Mouse (Mus musculus): ENCODE results near the gene Flywch2. TPM values are rescaled to one million over a fixed set of nuclear protein-coding genes. Genes with fewer than 3 reads are reported as not detected.

The Flywch2 gene
- polyA plus RNA-seq, 1 experiment from 2014 or later: 27.0 TPM

GRCm38 (mm10) chr17:23770896-23771283, 15.0 kb downstream of the Flywch2 start:
- Histone ChIP-seq H3K27me3 (replicated peaks; ENCODE audit: control insufficient read depth, insufficient read depth, low read length) (no peaks in the 10 kb centered on the region), H3K4me2 (ENCODE audit: low read depth, low read length) (peak overlapping the region; percentile 69), H3K9me3 (ENCODE audit: control insufficient read depth, low read length) (no peaks in the 10 kb centered on the region), H3K4me3 (ENCODE audit: low read depth, low read length) (peak overlapping the region; percentile 89), H3K4me1 (ENCODE audit: control insufficient read depth, insufficient read depth, low read length) (peaks cover 10% of the 10 kb centered on the region; the same call in 1 of the 2 replicates), H3K36me3 (ENCODE audit: control insufficient read depth, insufficient read depth, low read length) (no peaks in the 10 kb centered on the region), H3K27ac (replicated peaks; ENCODE audit: low read depth, low read length) (peak overlapping the region; percentile 83), H3K9ac (ENCODE audit: low read depth, low read length) (peak overlapping the region; percentile 97)
- 1% methylated on average over 19 of the region's 19 CpGs for WGBS
- DNase-seq (ENCODE audit: low spot score) (no peak), ATAC-seq (ENCODE audit: low read depth) (peak; percentile 11)

GRCm38 (mm10) chr17:23770493-23770892, 15.4 kb downstream of the Flywch2 start:
- Histone ChIP-seq H3K4me2 (ENCODE audit: low read depth, low read length) (peak overlapping the region; percentile 69), H3K27ac (replicated peaks; ENCODE audit: low read depth, low read length) (peak overlapping the region; percentile 83; the same call in 1 of the 2 replicates), H3K36me3 (ENCODE audit: control insufficient read depth, insufficient read depth, low read length) (no peaks in the 10 kb centered on the region), H3K4me3 (ENCODE audit: low read depth, low read length) (peak overlapping the region; percentile 89), H3K4me1 (ENCODE audit: control insufficient read depth, insufficient read depth, low read length) (peaks cover 10% of the 10 kb centered on the region; the same call in 1 of the 2 replicates), H3K27me3 (replicated peaks; ENCODE audit: control insufficient read depth, insufficient read depth, low read length) (no peaks in the 10 kb centered on the region), H3K9me3 (ENCODE audit: control insufficient read depth, low read length) (no peaks in the 10 kb centered on the region), H3K9ac (ENCODE audit: low read depth, low read length) (peak overlapping the region; percentile 97)
- DNase-seq (ENCODE audit: low spot score) (no peak), ATAC-seq (ENCODE audit: low read depth) (no peak)
- WGBS: 14% methylated on average over 2 of the region's 2 CpGs

- H3K36me3 ChIP-seq (ENCODE audit: control insufficient read depth, insufficient read depth, low read length): peaks cover 52% of the 10 kb centered on the region
- DNase-seq (ENCODE audit: low spot score) (no peak), ATAC-seq (ENCODE audit: low read depth) (no peak)
- H3K4me2 ChIP-seq (ENCODE audit: low read depth, low read length): no peak overlapping the region
- WGBS: 90% methylated on average over 8 of the region's 11 CpGs
- H3K27me3 ChIP-seq (replicated peaks; ENCODE audit: control insufficient read depth, insufficient read depth, low read length): no peaks in the 10 kb centered on the region
- no peaks in the 10 kb centered on the region for H3K9me3 ChIP-seq (ENCODE audit: control insufficient read depth, low read length)
- H3K4me3 ChIP-seq (ENCODE audit: low read depth, low read length): no peak overlapping the region
- no peaks in the 10 kb centered on the region for H3K4me1 ChIP-seq (ENCODE audit: control insufficient read depth, insufficient read depth, low read length)
- no peak overlapping the region for H3K9ac ChIP-seq (ENCODE audit: low read depth, low read length)
- no peak overlapping the region for H3K27ac ChIP-seq (replicated peaks; ENCODE audit: low read depth, low read length)
These were observed 22.9 kb downstream of the Flywch2 start for GRCm38 (mm10) chr17:23762976-23763375.

GRCm38 (mm10) chr17:23761155-23761554, 24.7 kb downstream of the Flywch2 start:
- ATAC-seq (ENCODE audit: low read depth): no peak
- Histone ChIP-seq H3K27me3 (replicated peaks; ENCODE audit: control insufficient read depth, insufficient read depth, low read length) (no peaks in the 10 kb centered on the region), H3K9ac (ENCODE audit: low read depth, low read length) (no peak overlapping the region), H3K9me3 (ENCODE audit: control insufficient read depth, low read length) (no peaks in the 10 kb centered on the region), H3K4me1 (ENCODE audit: control insufficient read depth, insufficient read depth, low read length) (no peaks in the 10 kb centered on the region), H3K4me2 (ENCODE audit: low read depth, low read length) (no peak overlapping the region), H3K36me3 (ENCODE audit: control insufficient read depth, insufficient read depth, low read length) (peaks cover 71% of the 10 kb centered on the region), H3K4me3 (ENCODE audit: low read depth, low read length) (no peak overlapping the region), H3K27ac (replicated peaks; ENCODE audit: low read depth, low read length) (no peak overlapping the region)
- no peak for DNase-seq (ENCODE audit: low spot score)
- WGBS: 94% methylated on average over 3 of the region's 3 CpGs

- H3K9ac ChIP-seq (ENCODE audit: low read depth, low read length): no peak overlapping the region
- no peak overlapping the region for H3K27ac ChIP-seq (replicated peaks; ENCODE audit: low read depth, low read length)
- H3K9me3 ChIP-seq (ENCODE audit: control insufficient read depth, low read length): no peaks in the 10 kb centered on the region
- no peak for DNase-seq (ENCODE audit: low spot score)
- peaks cover 80% of the 10 kb centered on the region for H3K36me3 ChIP-seq (ENCODE audit: control insufficient read depth, insufficient read depth, low read length)
- H3K27me3 ChIP-seq (replicated peaks; ENCODE audit: control insufficient read depth, insufficient read depth, low read length): no peaks in the 10 kb centered on the region
- H3K4me1 ChIP-seq (ENCODE audit: control insufficient read depth, insufficient read depth, low read length): no peaks in the 10 kb centered on the region
- no peak for ATAC-seq (ENCODE audit: low read depth)
- H3K4me2 ChIP-seq (ENCODE audit: low read depth, low read length): no peak overlapping the region
- H3K4me3 ChIP-seq (ENCODE audit: low read depth, low read length): no peak overlapping the region
- 89% methylated on average over 9 of the region's 9 CpGs for WGBS
These were observed 25.6 kb downstream of the Flywch2 start for GRCm38 (mm10) chr17:23760231-23760630.

- Histone ChIP-seq H3K4me1 (ENCODE audit: control insufficient read depth, insufficient read depth, low read length) (no peaks in the 10 kb centered on the region), H3K4me3 (ENCODE audit: low read depth, low read length) (no peak overlapping the region), H3K4me2 (ENCODE audit: low read depth, low read length) (no peak overlapping the region), H3K9me3 (ENCODE audit: control insufficient read depth, low read length) (no peaks in the 10 kb centered on the region), H3K36me3 (ENCODE audit: control insufficient read depth, insufficient read depth, low read length) (peaks cover 89% of the 10 kb centered on the region), H3K9ac (ENCODE audit: low read depth, low read length) (no peak overlapping the region), H3K27me3 (replicated peaks; ENCODE audit: control insufficient read depth, insufficient read depth, low read length) (no peaks in the 10 kb centered on the region), H3K27ac (replicated peaks; ENCODE audit: low read depth, low read length) (no peak overlapping the region)
- WGBS: 80% methylated on average over 8 of the region's 8 CpGs
- DNase-seq (ENCODE audit: low spot score) (no peak), ATAC-seq (ENCODE audit: low read depth) (no peak)
These were observed 27.1 kb downstream of the Flywch2 start for GRCm38 (mm10) chr17:23758801-23759200.

GRCm38 (mm10) chr17:23757581-23757980, 28.3 kb downstream of the Flywch2 start:
- 93% methylated on average over 9 of the region's 9 CpGs for WGBS
- no peak for DNase-seq (ENCODE audit: low spot score)
- H3K27me3 ChIP-seq (replicated peaks; ENCODE audit: control insufficient read depth, insufficient read depth, low read length): no peaks in the 10 kb centered on the region
- no peaks in the 10 kb centered on the region for H3K4me1 ChIP-seq (ENCODE audit: control insufficient read depth, insufficient read depth, low read length)
- no peak overlapping the region for H3K4me3 ChIP-seq (ENCODE audit: low read depth, low read length)
- H3K9ac ChIP-seq (ENCODE audit: low read depth, low read length): no peak overlapping the region
- ATAC-seq (ENCODE audit: low read depth): no peak
- H3K4me2 ChIP-seq (ENCODE audit: low read depth, low read length): no peak overlapping the region
- no peak overlapping the region for H3K27ac ChIP-seq (replicated peaks; ENCODE audit: low read depth, low read length)
- H3K36me3 ChIP-seq (ENCODE audit: control insufficient read depth, insufficient read depth, low read length): peaks cover 93% of the 10 kb centered on the region
- H3K9me3 ChIP-seq (ENCODE audit: control insufficient read depth, low read length): no peaks in the 10 kb centered on the region

- Histone ChIP-seq H3K36me3 (ENCODE audit: control insufficient read depth, insufficient read depth, low read length) (peaks cover 89% of the 10 kb centered on the region), H3K4me2 (ENCODE audit: low read depth, low read length) (no peak overlapping the region)
- ATAC-seq (ENCODE audit: low read depth): no peak
These were observed 30.2 kb downstream of the Flywch2 start for GRCm38 (mm10) chr17:23755689-23756088.

GRCm38 (mm10) chr17:23749400-23750191, 36.3 kb downstream of the Flywch2 start:
- Histone ChIP-seq H3K9me3 (ENCODE audit: control insufficient read depth, low read length) (no peaks in the 10 kb centered on the region), H3K27me3 (replicated peaks; ENCODE audit: control insufficient read depth, insufficient read depth, low read length) (peaks cover 26% of the 10 kb centered on the region), H3K9ac (ENCODE audit: low read depth, low read length) (no peak overlapping the region), H3K36me3 (ENCODE audit: control insufficient read depth, insufficient read depth, low read length) (peaks cover 31% of the 10 kb centered on the region), H3K4me1 (ENCODE audit: control insufficient read depth, insufficient read depth, low read length) (peaks cover 11% of the 10 kb centered on the region), H3K4me2 (ENCODE audit: low read depth, low read length) (peak overlapping the region; percentile 23; the same call in 1 of the 2 replicates), H3K27ac (replicated peaks; ENCODE audit: low read depth, low read length) (no peak overlapping the region), H3K4me3 (ENCODE audit: low read depth, low read length) (peak overlapping the region; percentile 20)
- 78% methylated on average over 10 of the region's 11 CpGs for WGBS
- ATAC-seq (ENCODE audit: low read depth): no peak
- DNase-seq (ENCODE audit: low spot score): no peak

More at GRCm38 (mm10) chr17:23755689-23756088, 30.2 kb downstream of the Flywch2 start:
- H3K4me3 ChIP-seq (ENCODE audit: low read depth, low read length): no peak overlapping the region
- DNase-seq (ENCODE audit: low spot score): no peak
- no peaks in the 10 kb centered on the region for H3K4me1 ChIP-seq (ENCODE audit: control insufficient read depth, insufficient read depth, low read length)
- no peak overlapping the region for H3K27ac ChIP-seq (replicated peaks; ENCODE audit: low read depth, low read length)
- no peaks in the 10 kb centered on the region for H3K9me3 ChIP-seq (ENCODE audit: control insufficient read depth, low read length)
- H3K9ac ChIP-seq (ENCODE audit: low read depth, low read length): no peak overlapping the region
- WGBS: 92% methylated on average over 13 of the region's 13 CpGs
- H3K27me3 ChIP-seq (replicated peaks; ENCODE audit: control insufficient read depth, insufficient read depth, low read length): no peaks in the 10 kb centered on the region

All from embryonic facial prominence, embryonic 14.5 days (tissue).